Mouse (Mus musculus) heart, postnatal 0 days (tissue): ENCODE data around the gene Fry. TPM values are rescaled to one million over a fixed set of nuclear protein-coding genes. Genes with fewer than 3 reads are reported as not detected.

Experiments used
- ATAC-seq: fragments of 200-750 bp; cut with Nextera tagmentation; 2 replicates; pipeline ENCODE4 v1.8.0; 2017; ENCODE audit warnings: low read depth, moderate number of reproducible peaks, moderate library complexity; ENCODE audit not compliant: insufficient read depth
- DNase-seq: peaks from one replicate; pipeline ENCODE4 v3.0.0-alpha.2; 2016; ENCODE audit warnings: low spot score
- H3K27ac ChIP-seq: fragments of 300-500 bp; sonication (generic); 2 replicates; pipeline ENCODE4 v1.5.1; 2014; ENCODE audit warnings: low read depth, mild to moderate bottlenecking
- H3K27me3 ChIP-seq: fragments of 300-500 bp; sonication (generic); 2 replicates; pipeline ENCODE4 v1.6.1; 2014; ENCODE audit warnings: low read length, mixed read lengths; ENCODE audit not compliant: control insufficient read depth, insufficient read depth
- H3K36me3 ChIP-seq: fragments of 300-500 bp; sonication (generic); replicated peaks from 2 replicates; pipeline ENCODE4 v1.6.1; 2014; ENCODE audit warnings: low read length, mixed read lengths; ENCODE audit not compliant: control insufficient read depth, insufficient read depth
- H3K4me1 ChIP-seq: fragments of 300-500 bp; sonication (generic); 2 replicates; pipeline ENCODE4 v1.6.1; 2014; ENCODE audit warnings: antibody characterized with exemption; ENCODE audit not compliant: control insufficient read depth, insufficient read depth
- H3K4me2 ChIP-seq: fragments of 300-500 bp; sonication (generic); 2 replicates; pipeline ENCODE4 v1.6.1; 2014; ENCODE audit warnings: low read depth, mild to moderate bottlenecking, low read length, moderate library complexity
- H3K4me3 ChIP-seq: fragments of 300-500 bp; sonication (generic); 2 replicates; pipeline ENCODE4 v1.5.1; 2014; ENCODE audit warnings: low read depth, low read length
- H3K9ac ChIP-seq: fragments of 300-500 bp; sonication (generic); replicated peaks from 2 replicates; pipeline ENCODE4 v1.6.1; 2014; ENCODE audit warnings: low read depth, low read length, mixed read lengths
- H3K9me3 ChIP-seq: fragments of 300-500 bp; sonication (generic); replicated peaks from 2 replicates; pipeline ENCODE4 v1.6.1; 2016; ENCODE audit warnings: low read length; ENCODE audit not compliant: control insufficient read depth
- CTCF ChIP-seq: IDR thresholded peaks from 2 replicates; pipeline ENCODE4 v1.5.1; 2016; ENCODE audit warnings: antibody characterized with exemption, control low read depth, low read depth
- EP300 ChIP-seq: IDR thresholded peaks from 2 replicates; pipeline ENCODE4 v1.6.1; 2016; ENCODE audit warnings: antibody characterized with exemption, low read depth
- WGBS: fragments of 180-500 bp; shearing (Covaris S2); extraction: QIAGEN DNeasy Blood & Tissue Kit; methylation state at CpG from one replicate; pipeline ENCODE4 v1.1.7; 2014; 5-methylcytosine and 5-hydroxymethylcytosine counted together
- polyA plus RNA-seq: library from polyadenylated mRNA; unstranded; fragments of >200 nt; fragmentation: Nextera tagmentation; extraction: Ambion mirVana; gene quantifications from 2 replicates; pipeline ENCODE4 v1.2.1, GENCODE M21; 2015
- total RNA-seq: library from RNA; depleted of rRNA; stranded (reverse); fragments of >200 nt; gene quantifications from 2 replicates; pipeline ENCODE4 v1.2.3, GENCODE M21; 2014; ENCODE audit warnings: low replicate concordance; rRNA removed

Gene Fry
- total and polyA plus RNA-seq, 2 experiments from 2014 or later = 31.8 to 124 TPM

DNA sequence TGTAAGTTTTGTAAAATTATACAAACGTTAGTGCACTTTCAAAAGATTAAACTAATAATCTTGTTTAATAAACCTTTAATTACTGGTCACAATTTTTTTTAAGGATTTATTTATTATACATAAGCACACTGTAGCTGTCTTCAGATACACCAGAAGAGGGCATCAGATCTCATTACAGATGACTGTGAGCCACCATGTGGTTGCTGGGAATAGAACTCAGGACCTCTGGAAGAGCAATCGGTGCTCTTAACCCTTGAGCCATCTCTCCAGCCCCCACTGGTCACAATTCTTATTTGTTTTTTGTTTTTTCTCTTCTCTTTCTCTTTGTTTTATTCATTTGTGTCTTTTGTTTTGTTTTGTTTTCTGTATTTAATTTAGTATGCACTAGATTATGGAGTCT is 406.8 kb downstream of the Fry start:
- no peak overlapping the region for H3K9ac ChIP-seq
- no peak overlapping the region for H3K27ac ChIP-seq
- ATAC-seq (no peak), DNase-seq (no peak)
- H3K36me3 ChIP-seq = peaks cover 6% of the 10 kb centered on the region; the same call in 1 of the 2 replicates
- no peaks in the 10 kb centered on the region for H3K9me3 ChIP-seq
- H3K4me3 ChIP-seq = no peak overlapping the region
- no peaks in the 10 kb centered on the region for H3K4me1 ChIP-seq
- no peak for TF ChIP-seq CTCF
- no peak for TF ChIP-seq EP300
- H3K27me3 ChIP-seq = no peaks in the 10 kb centered on the region
- H3K4me2 ChIP-seq = no peak overlapping the region
- 77% methylated on average over 2 of the region's 2 CpGs for WGBS

DNA sequence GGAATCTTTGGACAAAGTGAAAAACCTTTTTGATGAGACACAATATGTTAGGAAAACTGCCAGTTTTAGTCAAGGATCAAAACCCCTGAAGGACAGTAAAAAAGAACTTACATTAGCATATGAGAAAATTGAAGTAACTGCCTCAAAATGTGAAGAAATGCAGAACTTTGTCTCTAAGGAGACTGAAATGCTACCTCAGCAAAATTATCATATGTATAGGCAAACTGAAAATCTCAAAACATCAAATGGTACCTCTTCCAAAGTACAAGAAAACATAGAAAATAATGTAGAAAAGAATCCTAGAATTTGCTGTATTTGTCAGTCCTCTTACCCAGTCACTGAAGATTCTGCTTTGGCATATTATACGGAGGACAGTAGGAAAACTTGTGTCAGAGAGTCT is 422.9 kb downstream of the Fry start:
- Histone ChIP-seq H3K9me3 (no peaks in the 10 kb centered on the region), H3K4me3 (no peak overlapping the region), H3K36me3 (peaks cover 25% of the 10 kb centered on the region), H3K27me3 (no peaks in the 10 kb centered on the region), H3K4me1 (no peaks in the 10 kb centered on the region), H3K9ac (no peak overlapping the region), H3K4me2 (no peak overlapping the region), H3K27ac (no peak overlapping the region)
- 94% methylated on average over 1 of the region's 1 CpGs for WGBS
- ATAC-seq = no peak
- no peak for DNase-seq
- TF ChIP-seq CTCF = no peak
- TF ChIP-seq EP300 = no peak

GRCm38 (mm10) chr5:150543184-150543583 is 424.7 kb downstream of the Fry start:
- no peak overlapping the region for H3K9ac ChIP-seq
- no peaks in the 10 kb centered on the region for H3K4me1 ChIP-seq
- no peak for TF ChIP-seq EP300
- no peaks in the 10 kb centered on the region for H3K27me3 ChIP-seq
- WGBS = 78% methylated on average over 2 of the region's 2 CpGs
- no peak overlapping the region for H3K4me3 ChIP-seq
- no peak overlapping the region for H3K4me2 ChIP-seq
- no peak overlapping the region for H3K27ac ChIP-seq
- H3K36me3 ChIP-seq = peaks cover 16% of the 10 kb centered on the region
- no peak for ATAC-seq
- DNase-seq = no peak
- no peaks in the 10 kb centered on the region for H3K9me3 ChIP-seq

Other genes with a start within 250 kb of the Fry start
- not detected in 2 replicates for gene Rxfp2, start 100.0 kb upstream of the Fry start, total RNA-seq
- not detected in 2 replicates for gene Rxfp2, start 100.0 kb upstream of the Fry start, polyA plus RNA-seq